ENCODE assay signal across 8 mouse cellular contexts in genomic region chr2:91327968-91328728, GRCm38 (mm10).
DNase-seq lines count a peak whose midpoint lies in the region; ATAC-seq and TF ChIP-seq lines count a peak whose summit lies in the region.

No protein-coding gene starts in this region.

- ATAC-seq in erythroblast, adult 5-6 weeks (replicated peaks; ENCODE audit: low FRiP score, poor library complexity, severe bottlenecking): no peak

- no peak overlapping the region for H3K4me3 ChIP-seq in bone marrow macrophage, adult 2 months (ENCODE audit: insufficient read depth, low read length)
- H3K4me3 ChIP-seq in olfactory bulb, adult 2 months (ENCODE audit: insufficient read depth, low read depth, low read length): no peak overlapping the region

- TF ChIP-seq CTCF in bone marrow macrophage, adult 2 months (IDR thresholded peaks at IDR 0.05; ENCODE audit: low read depth, low read length): no peak
- TF ChIP-seq CTCF in olfactory bulb, adult 2 months (IDR thresholded peaks at IDR 0.05; ENCODE audit: insufficient read depth, low read depth, low read length): no peak

- peak overlapping the region; percentile 48 for H3K27ac ChIP-seq in bone marrow macrophage, adult 2 months (ENCODE audit: insufficient read depth, low read depth, low read length)
- 0 out of 2 replicates have a peak overlapping the region, but pooled peaks have one; percentile 4 for H3K27ac ChIP-seq in olfactory bulb, adult 2 months (ENCODE audit: insufficient read depth, low read depth, low read length)

- no peak for TF ChIP-seq POLR2A in bone marrow macrophage, adult 2 months (IDR thresholded peaks at IDR 0.05; ENCODE audit: borderline replicate concordance, low read depth, low read length)
- no peak for TF ChIP-seq POLR2A in olfactory bulb, adult 2 months (IDR thresholded peaks at IDR 0.05; ENCODE audit: insufficient read depth, low read depth, low read length)

- peak; percentile 17 for DNase-seq in cerebellum, adult 9-11 months
- DNase-seq in frontal cortex, postnatal 10 days (ENCODE audit: low spot score in 2 of 2): peak; percentile 43 to 47
- peak; percentile 57 to 73 for DNase-seq in kidney, postnatal 25 days
- DNase-seq in adrenal gland, postnatal 4 days (ENCODE audit: low spot score in 2 of 2): no peak
- no peak for DNase-seq in lung, postnatal 4 days

- peaks cover 13% of the 10 kb centered on the region for H3K4me1 ChIP-seq in bone marrow macrophage, adult 2 months (ENCODE audit: control insufficient read depth, insufficient read depth, low read length)
- H3K4me1 ChIP-seq in olfactory bulb, adult 2 months (ENCODE audit: control insufficient read depth, insufficient read depth, low read length): peaks cover 15% of the 10 kb centered on the region

- WGBS in olfactory bulb, adult 2 months: 50% methylated on average over 12 of the region's 12 CpGs

Comparison
In these comparisons a context has a peak if more than half of its experiments do, and no peak if none do; other contexts are left out.
1. DNase-seq: peak in cerebellum, adult 9-11 months (single experiment), frontal cortex, postnatal 10 days (2 of 2) and kidney, postnatal 25 days (2 of 2); none in adrenal gland, postnatal 4 days (0 of 2) and lung, postnatal 4 days (0 of 2).